Mouse (Mus musculus) embryonic facial prominence, embryonic 12.5 days (tissue): ENCODE data around the gene Hivep3. TPM values are rescaled to one million over a fixed set of nuclear protein-coding genes. Genes with fewer than 3 reads are reported as not detected.

ENCODE experiments used
- ATAC-seq: fragments of 200-750 bp; cut with Nextera tagmentation; 2 replicates; pipeline ENCODE4 v1.8.0; 2017; ENCODE audit not compliant: insufficient number of reproducible peaks, insufficient read depth, low FRiP score, low TSS enrichment
- H3K27ac ChIP-seq: fragments of 300-500 bp; sonication (generic); 2 replicates; pipeline ENCODE4 v1.5.1; 2016; ENCODE audit warnings: mild to moderate bottlenecking
- H3K27me3 ChIP-seq: fragments of 300-500 bp; sonication (generic); 2 replicates; pipeline ENCODE4 v1.6.1; 2016; ENCODE audit warnings: mild to moderate bottlenecking, moderate library complexity
- H3K36me3 ChIP-seq: fragments of 300-500 bp; sonication (generic); 2 replicates; pipeline ENCODE4 v1.6.1; 2016; ENCODE audit warnings: mild to moderate bottlenecking
- H3K4me1 ChIP-seq: fragments of 300-500 bp; sonication (generic); 2 replicates; pipeline ENCODE4 v1.6.1; 2016
- H3K4me2 ChIP-seq: fragments of 300-500 bp; sonication (generic); replicated peaks from 2 replicates; pipeline ENCODE4 v1.6.1; 2016; ENCODE audit warnings: mild to moderate bottlenecking, moderate library complexity
- H3K4me3 ChIP-seq: fragments of 300-500 bp; sonication (generic); 2 replicates; pipeline ENCODE4 v1.5.1; 2016; ENCODE audit warnings: mild to moderate bottlenecking
- H3K9ac ChIP-seq: fragments of 300-500 bp; sonication (generic); 2 replicates; pipeline ENCODE4 v1.6.1; 2016; ENCODE audit warnings: mild to moderate bottlenecking, moderate library complexity
- H3K9me3 ChIP-seq: fragments of 300-500 bp; sonication (generic); 2 replicates; pipeline ENCODE4 v1.6.1; 2016; ENCODE audit warnings: mild to moderate bottlenecking, moderate library complexity
- WGBS: fragments of 180-500 bp; shearing (Covaris S2); methylation state at CpG from one replicate; pipeline ENCODE4 v1.1.7; 2016; 5-methylcytosine and 5-hydroxymethylcytosine counted together
- polyA plus RNA-seq: library from polyadenylated mRNA; unstranded; fragments of >200 nt; fragmentation: Nextera tagmentation; extraction: Ambion mirVana; gene quantifications from 2 replicates; pipeline ENCODE4 v1.2.1, GENCODE M21; 2016

Gene Hivep3
- polyA plus RNA-seq, 1 experiment from 2014 or later, result 3.2 TPM

GRCm38 (mm10) chr4:120018426-120018825, 284.8 kb downstream of the Hivep3 start:
- H3K4me1 ChIP-seq, result 0 out of 2 replicates have a peak, but pooled peaks cover 5% of the 10 kb centered on the region
- H3K9ac ChIP-seq, result no peak overlapping the region
- no peak for ATAC-seq
- no peaks in the 10 kb centered on the region for H3K36me3 ChIP-seq
- WGBS, result 84% methylated on average over 5 of the region's 5 CpGs
- H3K27ac ChIP-seq, result no peak overlapping the region
- no peak overlapping the region for H3K4me2 ChIP-seq
- no peaks in the 10 kb centered on the region for H3K27me3 ChIP-seq
- no peak overlapping the region for H3K4me3 ChIP-seq
- H3K9me3 ChIP-seq, result no peaks in the 10 kb centered on the region

- Histone ChIP-seq H3K36me3 (no peaks in the 10 kb centered on the region), H3K27me3 (no peaks in the 10 kb centered on the region), H3K4me2 (no peak overlapping the region), H3K9me3 (no peaks in the 10 kb centered on the region), H3K4me1 (0 out of 2 replicates have a peak, but pooled peaks cover 5% of the 10 kb centered on the region), H3K4me3 (no peak overlapping the region), H3K27ac (no peak overlapping the region), H3K9ac (no peak overlapping the region)
- ATAC-seq, result no peak
- 65% methylated on average over 3 of the region's 3 CpGs for WGBS
Measured at GRCm38 (mm10) chr4:120022392-120022791, 288.8 kb downstream of the Hivep3 start.

GRCm38 (mm10) chr4:120023221-120023840, 289.7 kb downstream of the Hivep3 start:
- Histone ChIP-seq H3K27me3 (no peaks in the 10 kb centered on the region), H3K4me3 (no peak overlapping the region), H3K4me2 (no peak overlapping the region), H3K9ac (no peak overlapping the region), H3K9me3 (no peaks in the 10 kb centered on the region), H3K27ac (no peak overlapping the region), H3K4me1 (no peaks in the 10 kb centered on the region), H3K36me3 (no peaks in the 10 kb centered on the region)
- no peak for ATAC-seq
- 86% methylated on average over 4 of the region's 4 CpGs for WGBS

GRCm38 (mm10) chr4:120024071-120024470, 290.5 kb downstream of the Hivep3 start:
- H3K4me2 ChIP-seq, result no peak overlapping the region
- no peak overlapping the region for H3K9ac ChIP-seq
- no peaks in the 10 kb centered on the region for H3K4me1 ChIP-seq
- H3K9me3 ChIP-seq, result no peaks in the 10 kb centered on the region
- 49% methylated on average over 10 of the region's 10 CpGs for WGBS
- H3K36me3 ChIP-seq, result no peaks in the 10 kb centered on the region
- H3K4me3 ChIP-seq, result no peak overlapping the region
- ATAC-seq, result no peak
- no peak overlapping the region for H3K27ac ChIP-seq
- H3K27me3 ChIP-seq, result no peaks in the 10 kb centered on the region

GRCm38 (mm10) chr4:120027671-120028070, 294.1 kb downstream of the Hivep3 start:
- no peaks in the 10 kb centered on the region for H3K36me3 ChIP-seq
- no peaks in the 10 kb centered on the region for H3K9me3 ChIP-seq
- H3K27me3 ChIP-seq, result peaks cover 26% of the 10 kb centered on the region
- no peaks in the 10 kb centered on the region for H3K4me1 ChIP-seq
- 72% methylated on average over 1 of the region's 1 CpGs for WGBS
- no peak for ATAC-seq
- H3K4me3 ChIP-seq, result no peak overlapping the region
- no peak overlapping the region for H3K9ac ChIP-seq
- H3K27ac ChIP-seq, result no peak overlapping the region
- no peak overlapping the region for H3K4me2 ChIP-seq

GRCm38 (mm10) chr4:120029937-120030336, 296.4 kb downstream of the Hivep3 start:
- ATAC-seq, result no peak
- no peak overlapping the region for H3K27ac ChIP-seq
- H3K9me3 ChIP-seq, result no peaks in the 10 kb centered on the region
- H3K36me3 ChIP-seq, result no peaks in the 10 kb centered on the region
- 76% methylated on average over 1 of the region's 1 CpGs for WGBS
- H3K4me3 ChIP-seq, result no peak overlapping the region
- H3K27me3 ChIP-seq, result peaks cover 46% of the 10 kb centered on the region
- peaks cover 5% of the 10 kb centered on the region; the same call in 1 of the 2 replicates for H3K4me1 ChIP-seq
- no peak overlapping the region for H3K4me2 ChIP-seq
- no peak overlapping the region for H3K9ac ChIP-seq

GRCm38 (mm10) chr4:120032320-120032983, 298.9 kb downstream of the Hivep3 start:
- H3K4me3 ChIP-seq, result peak overlapping the region; percentile 45
- peak overlapping the region; percentile 93 for H3K4me2 ChIP-seq
- H3K9me3 ChIP-seq, result no peaks in the 10 kb centered on the region
- peak; percentile 54 for ATAC-seq
- WGBS, result under 1% methylated on average over 61 of the region's 70 CpGs
- H3K27ac ChIP-seq, result no peak overlapping the region
- peaks cover 5% of the 10 kb centered on the region; the same call in 1 of the 2 replicates for H3K4me1 ChIP-seq
- H3K27me3 ChIP-seq, result peaks cover 58% of the 10 kb centered on the region
- H3K9ac ChIP-seq, result peak overlapping the region; percentile 54
- H3K36me3 ChIP-seq, result no peaks in the 10 kb centered on the region

GRCm38 (mm10) chr4:120032984-120033355, 299.4 kb downstream of the Hivep3 start:
- Histone ChIP-seq H3K9ac (peak overlapping the region; percentile 54), H3K9me3 (no peaks in the 10 kb centered on the region), H3K4me1 (peaks cover 5% of the 10 kb centered on the region; the same call in 1 of the 2 replicates), H3K27ac (no peak overlapping the region), H3K4me3 (peak overlapping the region; percentile 45), H3K4me2 (peak overlapping the region; percentile 93), H3K27me3 (peaks cover 58% of the 10 kb centered on the region), H3K36me3 (no peaks in the 10 kb centered on the region)
- ATAC-seq, result 0 out of 2 replicates have a peak, but pooled peaks have one; percentile 13
- WGBS, result under 1% methylated on average over 38 of the region's 38 CpGs

GRCm38 (mm10) chr4:120036294-120036693, 302.7 kb downstream of the Hivep3 start:
- Histone ChIP-seq H3K4me2 (no peak overlapping the region), H3K9ac (no peak overlapping the region), H3K27ac (no peak overlapping the region), H3K9me3 (no peaks in the 10 kb centered on the region), H3K4me1 (peaks cover 5% of the 10 kb centered on the region; the same call in 1 of the 2 replicates), H3K4me3 (no peak overlapping the region), H3K27me3 (peaks cover 44% of the 10 kb centered on the region), H3K36me3 (no peaks in the 10 kb centered on the region)
- no peak for ATAC-seq
- 88% methylated on average over 4 of the region's 4 CpGs for WGBS

GRCm38 (mm10) chr4:120037007-120037406, 303.4 kb downstream of the Hivep3 start:
- no peak overlapping the region for H3K9ac ChIP-seq
- H3K4me2 ChIP-seq, result no peak overlapping the region
- H3K36me3 ChIP-seq, result no peaks in the 10 kb centered on the region
- ATAC-seq, result no peak
- no peak overlapping the region for H3K4me3 ChIP-seq
- H3K4me1 ChIP-seq, result peaks cover 5% of the 10 kb centered on the region; the same call in 1 of the 2 replicates
- no peak overlapping the region for H3K27ac ChIP-seq
- H3K27me3 ChIP-seq, result peaks cover 37% of the 10 kb centered on the region
- no peaks in the 10 kb centered on the region for H3K9me3 ChIP-seq
- 54% methylated on average over 7 of the region's 7 CpGs for WGBS

- no peaks in the 10 kb centered on the region for H3K36me3 ChIP-seq
- no peak overlapping the region for H3K27ac ChIP-seq
- WGBS, result 68% methylated on average over 2 of the region's 2 CpGs
- no peak overlapping the region for H3K4me2 ChIP-seq
- H3K4me3 ChIP-seq, result no peak overlapping the region
- H3K27me3 ChIP-seq, result no peaks in the 10 kb centered on the region
- H3K4me1 ChIP-seq, result peaks cover 6% of the 10 kb centered on the region
- no peaks in the 10 kb centered on the region for H3K9me3 ChIP-seq
- no peak overlapping the region for H3K9ac ChIP-seq
- no peak for ATAC-seq
Measured at GRCm38 (mm10) chr4:120041520-120041919, 307.9 kb downstream of the Hivep3 start.

GRCm38 (mm10) chr4:120042480-120042879, 308.9 kb downstream of the Hivep3 start:
- no peaks in the 10 kb centered on the region for H3K27me3 ChIP-seq
- no peak for ATAC-seq
- H3K4me3 ChIP-seq, result no peak overlapping the region
- no peaks in the 10 kb centered on the region for H3K9me3 ChIP-seq
- WGBS, result 87% methylated on average over 7 of the region's 7 CpGs
- no peak overlapping the region for H3K4me2 ChIP-seq
- peaks cover 13% of the 10 kb centered on the region for H3K4me1 ChIP-seq
- H3K9ac ChIP-seq, result no peak overlapping the region
- H3K27ac ChIP-seq, result no peak overlapping the region
- no peaks in the 10 kb centered on the region for H3K36me3 ChIP-seq
